Mouse (Mus musculus) WW6 (cell line): ENCODE results near the gene Psen1.

Experiments
- DNase-seq: peaks from one replicate; pipeline ENCODE4 v3.0.0-alpha.2; 2013; ENCODE audit warnings: low read depth, low spot score

Gene Psen1

GRCm38 (mm10) chr12:83726510-83727308 is 38.8 kb downstream of the Psen1 start:
- DNase-seq: no peak

GRCm38 (mm10) chr12:83732225-83732624 is 44.3 kb downstream of the Psen1 start:
- no peak for DNase-seq

- no peak for DNase-seq
Measured at GRCm38 (mm10) chr12:83734047-83734446, 46.1 kb downstream of the Psen1 start.

GRCm38 (mm10) chr12:83736236-83736635 is 48.3 kb downstream of the Psen1 start:
- DNase-seq: no peak

GRCm38 (mm10) chr12:83738651-83739050 is 50.7 kb downstream of the Psen1 start:
- no peak for DNase-seq

GRCm38 (mm10) chr12:83741722-83742121 is 53.8 kb downstream of the Psen1 start:
- no peak for DNase-seq

GRCm38 (mm10) chr12:83742834-83743233 is 54.9 kb downstream of the Psen1 start:
- no peak for DNase-seq

GRCm38 (mm10) chr12:83743712-83744111 is 55.8 kb downstream of the Psen1 start:
- no peak for DNase-seq

- DNase-seq: no peak
Measured at GRCm38 (mm10) chr12:83749186-83749585, 61.2 kb downstream of the Psen1 start.

GRCm38 (mm10) chr12:83752495-83752894 is 64.5 kb downstream of the Psen1 start:
- DNase-seq: no peak

GRCm38 (mm10) chr12:83758735-83759134 is 70.8 kb downstream of the Psen1 start:
- no peak for DNase-seq

- DNase-seq: no peak
Measured at GRCm38 (mm10) chr12:83760201-83760600, 72.2 kb downstream of the Psen1 start.

- DNase-seq: no peak
Measured at GRCm38 (mm10) chr12:83762706-83763105, 74.8 kb downstream of the Psen1 start.

- DNase-seq: no peak
Measured at GRCm38 (mm10) chr12:83763311-83764043, 75.5 kb downstream of the Psen1 start, which contains the start of gene Papln. Gene Papln (plus strand): TSS chr12:83763634.

GRCm38 (mm10) chr12:83764044-83764365 is 76.1 kb downstream of the Psen1 start:
- no peak for DNase-seq

GRCm38 (mm10) chr12:83764519-83764918 is 76.6 kb downstream of the Psen1 start:
- no peak for DNase-seq

GRCm38 (mm10) chr12:83765965-83766603 is 78.1 kb downstream of the Psen1 start:
- no peak for DNase-seq

- DNase-seq: no peak
Measured at GRCm38 (mm10) chr12:83767833-83768232, 79.9 kb downstream of the Psen1 start.

GRCm38 (mm10) chr12:83768235-83768899 is 80.4 kb downstream of the Psen1 start:
- DNase-seq: no peak

- DNase-seq: no peak
Measured at GRCm38 (mm10) chr12:83770418-83771256, 82.7 kb downstream of the Psen1 start.

- no peak for DNase-seq
Measured at GRCm38 (mm10) chr12:83775621-83776020, 87.7 kb downstream of the Psen1 start.
